Mouse (Mus musculus): ENCODE measurements around the gene Ttc7b. TPM values are rescaled to one million over a fixed set of nuclear protein-coding genes. Genes with fewer than 3 reads are reported as not detected.

Ttc7b gene
- polyA plus RNA-seq, 1 experiment = 52.4 TPM

- Histone ChIP-seq H3K4me3 (replicated peaks; ENCODE audit: extremely low read depth, low read depth, low read length) (no peak overlapping the region), H3K4me1 (ENCODE audit: control insufficient read depth, insufficient read depth, low read length) (no peaks in the 10 kb centered on the region)
- TF ChIP-seq CTCF (IDR thresholded peaks at IDR 0.05; ENCODE audit: insufficient read depth, low read length) (no peak), POLR2A (IDR thresholded peaks at IDR 0.05; ENCODE audit: borderline replicate concordance, extremely low read depth, low read depth, low read length) (no peak)
- 71% methylated on average over 4 of the region's 4 CpGs for WGBS
- no peak for DNase-seq
Observed at GRCm38 (mm10) chr12:100305051-100305673, 215.5 kb downstream of the Ttc7b start.

GRCm38 (mm10) chr12:100304280-100304679 is 216.3 kb downstream of the Ttc7b start:
- Histone ChIP-seq H3K4me1 (ENCODE audit: control insufficient read depth, insufficient read depth, low read length) (no peaks in the 10 kb centered on the region), H3K4me3 (replicated peaks; ENCODE audit: extremely low read depth, low read depth, low read length) (no peak overlapping the region)
- TF ChIP-seq CTCF (IDR thresholded peaks at IDR 0.05; ENCODE audit: insufficient read depth, low read length) (no peak), POLR2A (IDR thresholded peaks at IDR 0.05; ENCODE audit: borderline replicate concordance, extremely low read depth, low read depth, low read length) (no peak)
- WGBS = 92% methylated on average over 2 of the region's 2 CpGs
- no peak for DNase-seq

DNA sequence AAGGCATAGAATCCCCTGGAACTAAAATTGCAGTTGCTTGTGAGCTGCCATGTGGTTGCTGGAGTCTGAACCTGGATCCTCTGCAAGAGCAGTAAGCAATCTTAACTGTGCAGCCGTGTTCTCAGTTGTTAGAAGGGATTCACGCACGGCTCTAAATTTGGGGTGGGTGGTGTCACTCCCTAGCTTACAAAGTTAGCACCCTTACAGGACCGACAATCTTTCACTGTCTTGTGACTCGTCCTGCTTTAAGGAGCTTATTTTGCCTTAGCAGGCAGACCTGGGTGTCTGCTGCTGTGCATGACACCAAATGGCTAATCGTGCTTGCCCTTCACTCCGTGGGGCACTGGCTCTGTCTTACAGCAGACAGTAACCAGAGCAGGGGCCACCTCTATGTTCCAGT is 217.5 kb downstream of the Ttc7b start:
- Histone ChIP-seq H3K4me1 (ENCODE audit: control insufficient read depth, insufficient read depth, low read length) (no peaks in the 10 kb centered on the region), H3K4me3 (replicated peaks; ENCODE audit: extremely low read depth, low read depth, low read length) (no peak overlapping the region)
- TF ChIP-seq CTCF (IDR thresholded peaks at IDR 0.05; ENCODE audit: insufficient read depth, low read length) (no peak), POLR2A (IDR thresholded peaks at IDR 0.05; ENCODE audit: borderline replicate concordance, extremely low read depth, low read depth, low read length) (no peak)
- DNase-seq = no peak
- 89% methylated on average over 7 of the region's 7 CpGs for WGBS

DNA sequence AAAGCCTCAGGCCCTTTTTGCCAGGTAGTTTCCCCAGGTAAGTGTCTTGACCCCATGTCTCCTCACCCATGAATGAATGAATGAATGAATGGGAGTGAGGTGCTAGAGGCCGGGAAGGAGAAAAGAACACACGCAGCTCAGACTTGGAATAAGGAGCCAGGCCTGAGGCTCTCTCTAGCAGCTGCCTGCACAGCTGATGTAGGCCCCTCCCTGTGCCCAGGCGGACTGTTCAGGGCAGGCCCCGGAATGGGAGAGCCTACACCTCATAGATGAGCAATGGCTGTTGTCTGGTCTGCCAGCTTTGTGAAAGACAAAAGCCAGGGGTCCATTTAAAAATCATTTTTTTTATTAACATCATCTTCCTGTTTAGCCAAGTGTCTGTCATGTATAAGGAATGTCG is 220.2 kb downstream of the Ttc7b start:
- Histone ChIP-seq H3K4me1 (ENCODE audit: control insufficient read depth, insufficient read depth, low read length) (no peaks in the 10 kb centered on the region), H3K4me3 (replicated peaks; ENCODE audit: extremely low read depth, low read depth, low read length) (no peak overlapping the region)
- no peak for TF ChIP-seq CTCF (IDR thresholded peaks at IDR 0.05; ENCODE audit: insufficient read depth, low read length)
- no peak for TF ChIP-seq POLR2A (IDR thresholded peaks at IDR 0.05; ENCODE audit: borderline replicate concordance, extremely low read depth, low read depth, low read length)
- 87% methylated on average over 5 of the region's 5 CpGs for WGBS
- no peak for DNase-seq

GRCm38 (mm10) chr12:100299322-100299726 is 221.3 kb downstream of the Ttc7b start:
- no peak overlapping the region for H3K4me3 ChIP-seq (replicated peaks; ENCODE audit: extremely low read depth, low read depth, low read length)
- H3K4me1 ChIP-seq (ENCODE audit: control insufficient read depth, insufficient read depth, low read length) = no peaks in the 10 kb centered on the region
- 42% methylated on average over 8 of the region's 8 CpGs for WGBS
- DNase-seq = no peak
- TF ChIP-seq POLR2A (IDR thresholded peaks at IDR 0.05; ENCODE audit: borderline replicate concordance, extremely low read depth, low read depth, low read length) (no peak), CTCF (IDR thresholded peaks at IDR 0.05; ENCODE audit: insufficient read depth, low read length) (no peak)

DNA sequence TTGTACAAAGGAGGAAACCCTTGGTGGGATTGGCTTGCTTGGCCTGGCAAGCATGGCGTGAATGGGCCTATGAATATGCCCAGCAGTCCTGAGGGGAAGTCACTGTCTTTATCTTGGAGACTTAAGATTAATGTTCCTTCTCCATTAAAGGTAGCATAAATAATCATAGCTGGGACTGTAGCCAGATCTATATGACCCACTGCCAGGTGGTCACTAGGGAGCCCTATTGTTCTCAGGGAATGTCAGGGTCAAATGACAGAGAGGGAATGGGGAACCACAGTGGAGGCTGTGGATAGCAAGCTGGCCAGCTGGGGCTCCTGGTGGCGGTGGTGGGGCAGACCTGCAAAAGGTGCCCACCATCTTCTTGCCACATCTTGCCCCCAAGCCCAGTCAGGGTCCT is 221.8 kb downstream of the Ttc7b start:
- no peak for DNase-seq
- TF ChIP-seq POLR2A (IDR thresholded peaks at IDR 0.05; ENCODE audit: borderline replicate concordance, extremely low read depth, low read depth, low read length) (no peak), CTCF (IDR thresholded peaks at IDR 0.05; ENCODE audit: insufficient read depth, low read length) (no peak)
- Histone ChIP-seq H3K4me1 (ENCODE audit: control insufficient read depth, insufficient read depth, low read length) (no peaks in the 10 kb centered on the region), H3K4me3 (replicated peaks; ENCODE audit: extremely low read depth, low read depth, low read length) (no peak overlapping the region)
- 71% methylated on average over 2 of the region's 2 CpGs for WGBS

DNA sequence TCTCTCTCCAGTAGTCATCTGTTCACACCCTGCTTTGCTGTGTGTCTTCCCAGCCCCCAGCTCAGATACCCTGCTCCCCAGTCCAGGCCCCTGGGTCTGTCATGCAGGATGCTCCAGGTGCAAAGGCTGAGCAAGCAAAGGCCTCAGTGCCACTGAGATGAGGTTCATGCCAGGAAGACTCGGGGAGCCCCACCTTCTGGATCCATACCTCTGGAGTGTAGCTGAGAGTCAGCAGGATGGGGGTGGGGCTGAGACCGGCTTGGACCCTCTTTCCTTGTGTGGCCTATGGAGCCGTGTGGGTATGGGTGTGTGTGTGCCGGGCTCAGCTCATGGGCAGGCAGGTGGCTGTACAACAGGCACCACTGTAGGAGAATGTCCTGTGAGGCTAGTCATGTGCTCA is 222.7 kb downstream of the Ttc7b start:
- no peak for DNase-seq
- 85% methylated on average over 4 of the region's 4 CpGs for WGBS
- no peak for TF ChIP-seq POLR2A (IDR thresholded peaks at IDR 0.05; ENCODE audit: borderline replicate concordance, extremely low read depth, low read depth, low read length)
- no peak for TF ChIP-seq CTCF (IDR thresholded peaks at IDR 0.05; ENCODE audit: insufficient read depth, low read length)
- no peaks in the 10 kb centered on the region for H3K4me1 ChIP-seq (ENCODE audit: control insufficient read depth, insufficient read depth, low read length)
- no peak overlapping the region for H3K4me3 ChIP-seq (replicated peaks; ENCODE audit: extremely low read depth, low read depth, low read length)

DNA sequence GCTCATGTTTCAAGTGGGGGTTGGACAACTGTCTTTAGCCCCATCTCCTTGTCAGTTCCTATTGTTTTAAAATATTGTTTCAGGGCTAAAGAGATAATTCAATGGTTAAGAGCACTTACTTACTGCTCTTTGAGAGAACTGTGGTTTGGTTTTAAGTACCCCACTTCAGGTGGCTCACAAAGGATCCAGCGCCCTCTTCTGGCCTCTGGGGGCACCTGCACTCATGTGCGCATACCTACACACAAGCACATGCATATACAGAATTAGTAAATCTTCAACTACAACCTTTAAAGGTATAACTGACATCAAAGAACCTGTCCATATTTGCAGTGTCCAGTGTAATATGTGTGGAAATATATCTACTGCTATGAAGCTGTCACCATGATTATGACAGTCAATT is 226.2 kb downstream of the Ttc7b start:
- no peak for DNase-seq
- Histone ChIP-seq H3K4me3 (replicated peaks; ENCODE audit: extremely low read depth, low read depth, low read length) (no peak overlapping the region), H3K4me1 (ENCODE audit: control insufficient read depth, insufficient read depth, low read length) (peaks cover 7% of the 10 kb centered on the region)
- 88% methylated on average over 2 of the region's 2 CpGs for WGBS
- TF ChIP-seq CTCF (IDR thresholded peaks at IDR 0.05; ENCODE audit: insufficient read depth, low read length) = no peak
- no peak for TF ChIP-seq POLR2A (IDR thresholded peaks at IDR 0.05; ENCODE audit: borderline replicate concordance, extremely low read depth, low read depth, low read length)

GRCm38 (mm10) chr12:100293956-100294355 is 226.7 kb downstream of the Ttc7b start:
- TF ChIP-seq CTCF (IDR thresholded peaks at IDR 0.05; ENCODE audit: insufficient read depth, low read length) (no peak), POLR2A (IDR thresholded peaks at IDR 0.05; ENCODE audit: borderline replicate concordance, extremely low read depth, low read depth, low read length) (no peak)
- H3K4me3 ChIP-seq (replicated peaks; ENCODE audit: extremely low read depth, low read depth, low read length) = no peak overlapping the region
- DNase-seq = no peak
- peaks cover 10% of the 10 kb centered on the region for H3K4me1 ChIP-seq (ENCODE audit: control insufficient read depth, insufficient read depth, low read length)
- WGBS = 36% methylated on average over 9 of the region's 9 CpGs
